ENCODE assay signal across 8 mouse cellular contexts in genomic region chr11:116810983-116811901, GRCm38 (mm10). TPM values are rescaled to one million over a fixed set of nuclear protein-coding genes. Genes with fewer than 3 reads are reported as not detected.
DNase-seq lines count a peak whose midpoint lies in the region; ATAC-seq and TF ChIP-seq lines count a peak whose summit lies in the region.

No protein-coding gene starts in this region.

- peak overlapping the region; percentile 50; the same call in 1 of the 2 replicates for H3K27ac ChIP-seq in heart, embryonic 11.5 days (ENCODE audit: low read depth, low read length)
- peak overlapping the region; percentile 57; the same call in 1 of the 2 replicates for H3K27ac ChIP-seq in limb, embryonic 15.5 days
- peak overlapping the region; percentile 99 for H3K27ac ChIP-seq in midbrain, embryonic 14.5 days (replicated peaks; ENCODE audit: low read depth, low read length)
- peak overlapping the region; percentile 77 for H3K27ac ChIP-seq in stomach, postnatal 0 days (replicated peaks)

- peak; percentile 71 for ATAC-seq in heart, embryonic 11.5 days (replicated peaks; ENCODE audit: insufficient number of reproducible peaks, low FRiP score, low TSS enrichment)
- peak; percentile 48; the same call in 1 of the 2 replicates for ATAC-seq in limb, embryonic 15.5 days (ENCODE audit: insufficient number of reproducible peaks, low FRiP score, low TSS enrichment, low read depth)
- peak; percentile 91 for ATAC-seq in midbrain, embryonic 14.5 days (ENCODE audit: low FRiP score, low TSS enrichment)
- peak; percentile 74 for ATAC-seq in stomach, postnatal 0 days (ENCODE audit: low FRiP score, low TSS enrichment)

- peaks cover 43% of the 10 kb centered on the region for H3K4me1 ChIP-seq in heart, embryonic 11.5 days (ENCODE audit: control insufficient read depth, insufficient read depth, low read length)
- H3K4me1 ChIP-seq in limb, embryonic 15.5 days, result peaks cover 66% of the 10 kb centered on the region
- peaks cover 57% of the 10 kb centered on the region for H3K4me1 ChIP-seq in midbrain, embryonic 14.5 days (ENCODE audit: control insufficient read depth, insufficient read depth, low read length)
- peaks cover 12% of the 10 kb centered on the region for H3K4me1 ChIP-seq in stomach, postnatal 0 days (replicated peaks; ENCODE audit: control insufficient read depth, insufficient read depth)

- TF ChIP-seq CTCF in stomach, postnatal 0 days (IDR thresholded peaks at IDR 0.05; ENCODE audit: low read depth), result peak; percentile 23; the same call in 1 of the 2 replicates

- DNase-seq in ovary, postnatal 36 days (ENCODE audit: low spot score), result peak; percentile 69
- DNase-seq in ovary, postnatal 14 days (ENCODE audit: low spot score), result no peak
- peak; percentile 49 to 85 for DNase-seq in cerebellum, postnatal 4 days (ENCODE audit: low spot score in 2 of 2)
- DNase-seq in kidney, postnatal 10 days, result peak; percentile 83
- DNase-seq in midbrain, embryonic 14.5 days, result peak; percentile 95
- peak; percentile 56 for DNase-seq in stomach, postnatal 0 days (ENCODE audit: low spot score)

- no peaks in the 10 kb centered on the region for H3K36me3 ChIP-seq in heart, embryonic 11.5 days (ENCODE audit: control insufficient read depth, insufficient read depth, low read length)
- no peaks in the 10 kb centered on the region for H3K36me3 ChIP-seq in limb, embryonic 15.5 days
- H3K36me3 ChIP-seq in midbrain, embryonic 14.5 days (ENCODE audit: control insufficient read depth, insufficient read depth, low read length), result no peaks in the 10 kb centered on the region
- no peaks in the 10 kb centered on the region for H3K36me3 ChIP-seq in stomach, postnatal 0 days (ENCODE audit: control insufficient read depth, insufficient read depth, low read length)

- no peaks in the 10 kb centered on the region for H3K27me3 ChIP-seq in heart, embryonic 11.5 days (ENCODE audit: control insufficient read depth, insufficient read depth, low read length)
- 0 out of 2 replicates have a peak, but pooled peaks cover 7% of the 10 kb centered on the region for H3K27me3 ChIP-seq in limb, embryonic 15.5 days
- no peaks in the 10 kb centered on the region for H3K27me3 ChIP-seq in midbrain, embryonic 14.5 days (ENCODE audit: control insufficient read depth, insufficient read depth, low read length)
- no peaks in the 10 kb centered on the region for H3K27me3 ChIP-seq in stomach, postnatal 0 days (ENCODE audit: control insufficient read depth, insufficient read depth, low read length)

- H3K4me2 ChIP-seq in heart, embryonic 11.5 days, result peak overlapping the region; percentile 77
- peak overlapping the region; percentile 56 for H3K4me2 ChIP-seq in limb, embryonic 15.5 days
- peak overlapping the region; percentile 72 for H3K4me2 ChIP-seq in midbrain, embryonic 14.5 days (ENCODE audit: low read length)
- H3K4me2 ChIP-seq in stomach, postnatal 0 days (replicated peaks; ENCODE audit: low read depth), result peak overlapping the region; percentile 54

- H3K4me3 ChIP-seq in heart, embryonic 11.5 days (ENCODE audit: low read depth, low read length), result peak overlapping the region; percentile 44
- H3K4me3 ChIP-seq in limb, embryonic 15.5 days, result peak overlapping the region; percentile 31
- peak overlapping the region; percentile 30 for H3K4me3 ChIP-seq in midbrain, embryonic 14.5 days (replicated peaks; ENCODE audit: low read depth, low read length)
- H3K4me3 ChIP-seq in stomach, postnatal 0 days (ENCODE audit: low read depth, low read length), result peak overlapping the region; percentile 27

- no peaks in the 10 kb centered on the region for H3K9me3 ChIP-seq in heart, embryonic 11.5 days (replicated peaks; ENCODE audit: control insufficient read depth, low read length)
- no peaks in the 10 kb centered on the region for H3K9me3 ChIP-seq in limb, embryonic 15.5 days
- no peaks in the 10 kb centered on the region for H3K9me3 ChIP-seq in midbrain, embryonic 14.5 days (ENCODE audit: control insufficient read depth, low read length)
- H3K9me3 ChIP-seq in stomach, postnatal 0 days (ENCODE audit: control insufficient read depth, low read length), result no peaks in the 10 kb centered on the region

- TF ChIP-seq EP300 in stomach, postnatal 0 days (optimal IDR thresholded peaks at IDR 0.05), result no peak

- WGBS in heart, embryonic 11.5 days (ENCODE audit: insufficient replicate concordance), result 11% methylated on average over 28 of the region's 32 CpGs
- 15% methylated on average over 26 of the region's 32 CpGs for WGBS in limb, embryonic 15.5 days
- 2% methylated on average over 31 of the region's 32 CpGs for WGBS in midbrain, embryonic 14.5 days
- 12% methylated on average over 26 of the region's 32 CpGs for WGBS in stomach, postnatal 0 days

- H3K9ac ChIP-seq in heart, embryonic 11.5 days (ENCODE audit: low read depth, low read length), result peak overlapping the region; percentile 65
- H3K9ac ChIP-seq in limb, embryonic 15.5 days, result no peak overlapping the region
- peak overlapping the region; percentile 63 for H3K9ac ChIP-seq in midbrain, embryonic 14.5 days (replicated peaks; ENCODE audit: low read length)
- H3K9ac ChIP-seq in stomach, postnatal 0 days (ENCODE audit: low read length), result no peak overlapping the region

RNA-seq across cellular contexts. Expression of gene Mxra7, which starts 16.6 kb away (rescaled TPM):
- 15.9 and 16.1 TPM in 2 replicates for polyA plus RNA-seq in heart, embryonic 11.5 days (2014; fragmentation: Nextera tagmentation; extraction: Ambion mirVana)
- polyA plus RNA-seq in limb, embryonic 15.5 days (2015; fragmentation: Nextera tagmentation; extraction: Ambion mirVana), result 17.1 and 18.6 TPM in 2 replicates
- polyA plus RNA-seq in midbrain, embryonic 14.5 days (2014; fragmentation: Nextera tagmentation; extraction: Ambion mirVana), result 20.7 and 20.9 TPM in 2 replicates
- 15.9 and 18.4 TPM in 2 replicates for polyA plus RNA-seq in stomach, postnatal 0 days (2015; fragmentation: Nextera tagmentation; extraction: Ambion mirVana)

RNA-seq across cellular contexts. Expression of gene Mettl23, which starts 31.8 kb away (rescaled TPM):
- 58.5 and 60.4 TPM in 2 replicates for polyA plus RNA-seq in heart, embryonic 11.5 days (2014; fragmentation: Nextera tagmentation; extraction: Ambion mirVana)
- polyA plus RNA-seq in limb, embryonic 15.5 days (2015; fragmentation: Nextera tagmentation; extraction: Ambion mirVana), result 70.4 and 76.0 TPM in 2 replicates
- 80.4 and 87.6 TPM in 2 replicates for polyA plus RNA-seq in midbrain, embryonic 14.5 days (2014; fragmentation: Nextera tagmentation; extraction: Ambion mirVana)
- 40.6 and 44.5 TPM in 2 replicates for polyA plus RNA-seq in stomach, postnatal 0 days (2015; fragmentation: Nextera tagmentation; extraction: Ambion mirVana)

RNA-seq across cellular contexts. Expression of gene Jmjd6, which starts 32.0 kb away (rescaled TPM):
- 83.2 and 89.0 TPM in 2 replicates for polyA plus RNA-seq in heart, embryonic 11.5 days (2014; fragmentation: Nextera tagmentation; extraction: Ambion mirVana)
- 83.4 and 86.0 TPM in 2 replicates for polyA plus RNA-seq in limb, embryonic 15.5 days (2015; fragmentation: Nextera tagmentation; extraction: Ambion mirVana)
- polyA plus RNA-seq in midbrain, embryonic 14.5 days (2014; fragmentation: Nextera tagmentation; extraction: Ambion mirVana), result 70.8 and 81.4 TPM in 2 replicates
- polyA plus RNA-seq in stomach, postnatal 0 days (2015; fragmentation: Nextera tagmentation; extraction: Ambion mirVana), result 31.8 and 33.2 TPM in 2 replicates

RNA-seq across cellular contexts. Expression of gene St6galnac1, which starts 35.9 kb away (rescaled TPM):
- polyA plus RNA-seq in heart, embryonic 11.5 days (2014; fragmentation: Nextera tagmentation; extraction: Ambion mirVana), result not detected in 2 replicates
- not detected in 2 replicates for polyA plus RNA-seq in limb, embryonic 15.5 days (2015; fragmentation: Nextera tagmentation; extraction: Ambion mirVana)
- polyA plus RNA-seq in midbrain, embryonic 14.5 days (2014; fragmentation: Nextera tagmentation; extraction: Ambion mirVana), result not detected in 2 replicates
- polyA plus RNA-seq in stomach, postnatal 0 days (2015; fragmentation: Nextera tagmentation; extraction: Ambion mirVana), result not detected in 2 replicates

RNA-seq across cellular contexts. Expression of gene Mfsd11, which starts 41.0 kb away (rescaled TPM):
- polyA plus RNA-seq in heart, embryonic 11.5 days (2014; fragmentation: Nextera tagmentation; extraction: Ambion mirVana), result 29.3 and 35.8 TPM in 2 replicates
- polyA plus RNA-seq in limb, embryonic 15.5 days (2015; fragmentation: Nextera tagmentation; extraction: Ambion mirVana), result 41.4 and 48.0 TPM in 2 replicates
- 51.3 and 52.8 TPM in 2 replicates for polyA plus RNA-seq in midbrain, embryonic 14.5 days (2014; fragmentation: Nextera tagmentation; extraction: Ambion mirVana)
- 31.5 and 34.6 TPM in 2 replicates for polyA plus RNA-seq in stomach, postnatal 0 days (2015; fragmentation: Nextera tagmentation; extraction: Ambion mirVana)

Comparison
In these comparisons a context has a peak if more than half of its experiments do, and no peak if none do; other contexts are left out.
1. H3K9ac ChIP-seq: peak in heart, embryonic 11.5 days (single experiment) and midbrain, embryonic 14.5 days (single experiment); none in limb, embryonic 15.5 days (single experiment) and stomach, postnatal 0 days (single experiment).
2. Peak in every context shown above with its lines, with median percentiles within 50 percentile points of each other: ATAC-seq, H3K27ac ChIP-seq, H3K4me2 ChIP-seq and H3K4me3 ChIP-seq.